10 mouse cellular contexts compared by ENCODE assay signal in the genomic region with DNA sequence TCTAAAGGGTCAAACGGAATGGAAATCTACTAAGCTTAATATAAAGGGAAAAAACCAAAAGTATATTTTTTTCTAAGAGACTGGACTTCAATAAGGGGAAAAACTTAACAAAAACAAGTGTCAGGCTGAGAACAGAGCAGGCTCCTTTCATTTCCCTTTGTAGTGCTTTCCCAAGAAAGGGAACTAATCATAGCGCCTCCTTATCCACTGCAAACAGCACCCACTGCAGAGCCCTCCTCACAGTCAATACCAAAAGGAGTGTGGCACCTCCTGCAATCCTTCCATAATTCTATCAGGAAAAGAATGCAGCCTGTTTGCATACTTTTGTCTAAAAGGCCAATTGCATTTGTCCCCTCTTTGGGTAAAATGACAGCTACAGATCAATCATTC. TPM values are rescaled to one million over a fixed set of nuclear protein-coding genes. Genes with fewer than 3 reads are reported as not detected.
DNase-seq lines count a peak whose midpoint lies in the region; ATAC-seq lines count a peak whose summit lies in the region.
"Had no signal": no experiment of that assay in that cellular context is flagged by ENCODE, and none has a peak within 500 bp of the region (broad histone marks: within the 10 kb centered on the region; RNA-seq: fewer than 3 reads in every experiment).

No protein-coding gene starts in this region.

- DNase-seq in kidney, adult 11 months = peak; percentile 13
- DNase-seq in kidney, postnatal 14 days = no peak
- DNase-seq in forebrain, embryonic 11.5 days (ENCODE audit: low spot score) = no peak
- DNase-seq in spleen, adult 18-20 months = no peak
- DNase-seq in right cerebral cortex, adult 18-20 months = no peak
- DNase-seq in gastrocnemius, adult 18-20 months (ENCODE audit: low spot score) = no peak

- peak; percentile 74 for ATAC-seq in forebrain, embryonic 11.5 days (replicated peaks; ENCODE audit: low FRiP score)
- ATAC-seq in hindbrain, embryonic 13.5 days (ENCODE audit: low FRiP score) = no peak
- peak; percentile 62 for ATAC-seq in midbrain, embryonic 12.5 days (ENCODE audit: low FRiP score, low read depth)
- ATAC-seq: intestine, embryonic 16.5 days had no signal

- H3K4me1 ChIP-seq in forebrain, embryonic 11.5 days (replicated peaks; ENCODE audit: control insufficient read depth, insufficient read depth, low read length) = peaks cover 6% of the 10 kb centered on the region; the same call in 1 of the 2 replicates
- H3K4me1 ChIP-seq in hindbrain, embryonic 13.5 days (replicated peaks) = peaks cover 3% of the 10 kb centered on the region
- peaks cover 9% of the 10 kb centered on the region; the same call in 1 of the 2 replicates for H3K4me1 ChIP-seq in midbrain, embryonic 12.5 days

- no peaks in the 10 kb centered on the region for H3K9me3 ChIP-seq in forebrain, embryonic 11.5 days (ENCODE audit: control insufficient read depth, low read length)
- no peaks in the 10 kb centered on the region for H3K9me3 ChIP-seq in hindbrain, embryonic 13.5 days
- no peaks in the 10 kb centered on the region for H3K9me3 ChIP-seq in midbrain, embryonic 12.5 days
- H3K9me3 ChIP-seq: limb, embryonic 13.5 days had no signal

- H3K27me3 ChIP-seq in forebrain, embryonic 11.5 days (ENCODE audit: control insufficient read depth, insufficient read depth, low read length) = no peaks in the 10 kb centered on the region
- no peaks in the 10 kb centered on the region for H3K27me3 ChIP-seq in hindbrain, embryonic 13.5 days
- H3K27me3 ChIP-seq in midbrain, embryonic 12.5 days = no peaks in the 10 kb centered on the region

- H3K27ac ChIP-seq in forebrain, embryonic 11.5 days (ENCODE audit: low read depth, low read length) = peak overlapping the region; percentile 13; the same call in 1 of the 2 replicates
- peak overlapping the region; percentile 72 for H3K27ac ChIP-seq in hindbrain, embryonic 13.5 days
- 0 out of 2 replicates have a peak overlapping the region, but pooled peaks have one; percentile 25 for H3K27ac ChIP-seq in midbrain, embryonic 12.5 days (replicated peaks)
- H3K27ac ChIP-seq: limb, embryonic 13.5 days had no signal

- no peak overlapping the region for H3K9ac ChIP-seq in forebrain, embryonic 11.5 days (ENCODE audit: low read length)
- H3K9ac ChIP-seq in hindbrain, embryonic 13.5 days = no peak overlapping the region
- no peak overlapping the region for H3K9ac ChIP-seq in midbrain, embryonic 12.5 days (replicated peaks)
- H3K9ac ChIP-seq: limb, embryonic 13.5 days had no signal

- no peak overlapping the region for H3K4me3 ChIP-seq in forebrain, embryonic 11.5 days (ENCODE audit: low read depth, low read length)
- no peak overlapping the region for H3K4me3 ChIP-seq in hindbrain, embryonic 13.5 days
- no peak overlapping the region for H3K4me3 ChIP-seq in midbrain, embryonic 12.5 days
- H3K4me3 ChIP-seq: limb, embryonic 13.5 days had no signal

- WGBS in forebrain, embryonic 11.5 days = 1% methylated on average over 2 of the region's 2 CpGs
- WGBS in hindbrain, embryonic 13.5 days = 4% methylated on average over 2 of the region's 2 CpGs
- WGBS in midbrain, embryonic 12.5 days = 4% methylated on average over 2 of the region's 2 CpGs

- no peaks in the 10 kb centered on the region for H3K36me3 ChIP-seq in forebrain, embryonic 11.5 days (ENCODE audit: control insufficient read depth, insufficient read depth, low read length)
- H3K36me3 ChIP-seq in hindbrain, embryonic 13.5 days = no peaks in the 10 kb centered on the region
- no peaks in the 10 kb centered on the region for H3K36me3 ChIP-seq in midbrain, embryonic 12.5 days
- H3K36me3 ChIP-seq: limb, embryonic 13.5 days had no signal

- no peak overlapping the region for H3K4me2 ChIP-seq in forebrain, embryonic 11.5 days (ENCODE audit: low read depth, low read length, severe bottlenecking)
- 0 out of 2 replicates have a peak overlapping the region, but pooled peaks have one; percentile 8 for H3K4me2 ChIP-seq in hindbrain, embryonic 13.5 days
- 0 out of 2 replicates have a peak overlapping the region, but pooled peaks have one; percentile 7 for H3K4me2 ChIP-seq in midbrain, embryonic 12.5 days (replicated peaks)
- H3K4me2 ChIP-seq: limb, embryonic 13.5 days had no signal

RNA-seq across cellular contexts. Expression of a gene that starts 32.2 kb away (rescaled TPM):
- polyA plus RNA-seq in forebrain, embryonic 11.5 days (2014; fragmentation: Nextera tagmentation; extraction: Ambion mirVana) = 24.8 and 25.5 TPM in 2 replicates
- polyA plus RNA-seq in hindbrain, embryonic 13.5 days (2015; fragmentation: Nextera tagmentation; extraction: Ambion mirVana) = 13.3 and 15.7 TPM in 2 replicates
- 17.3 and 18.3 TPM in 2 replicates for polyA plus RNA-seq in midbrain, embryonic 12.5 days (2016; fragmentation: Nextera tagmentation; extraction: Ambion mirVana)
- 1 to 10 TPM; 4.2 to 5.1 TPM for total RNA-seq in gastrocnemius, adult 18-20 months (2021)

Comparison
In these comparisons a context has a peak if more than half of its experiments do, and no peak if none do; other contexts are left out.
1. H3K27ac ChIP-seq: peak in every context shown above with its lines; median percentile 72 in hindbrain, embryonic 13.5 days; 25 in midbrain, embryonic 12.5 days; 13 in forebrain, embryonic 11.5 days.